Mouse (Mus musculus): ENCODE results near the gene Ctsg.
"Not testable (repeated sequence)": the region's sequence is repeated elsewhere in the genome, so short reads cannot be mapped to it uniquely, and the experiment has no call there.

The Ctsg gene

DNA sequence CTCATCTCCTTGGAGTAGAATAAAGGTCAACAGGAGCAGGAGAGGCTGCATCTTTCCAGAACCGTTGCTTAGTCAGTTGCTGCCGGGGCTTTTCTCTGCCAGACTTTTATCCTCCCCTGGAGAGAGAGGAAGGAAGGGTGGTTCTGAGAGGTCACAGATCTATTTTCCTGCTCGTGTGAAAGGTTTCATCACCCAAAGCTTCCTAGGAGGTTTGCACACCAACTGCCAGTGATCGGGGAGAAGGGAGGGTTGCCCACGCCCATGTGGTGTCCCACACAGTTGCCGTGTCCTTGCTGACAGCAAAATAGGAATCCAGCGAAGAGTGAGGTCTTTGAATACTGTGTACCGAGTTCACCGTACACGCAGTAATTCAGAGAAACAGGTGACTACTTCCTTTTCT, at the start of gene Ctsg:
TSS of gene Ctsg (minus strand) at position 189 of the 400 bp plus-strand sequence.
- no peak for DNase-seq (ENCODE audit: extremely low spot score, low spot score)

DNA sequence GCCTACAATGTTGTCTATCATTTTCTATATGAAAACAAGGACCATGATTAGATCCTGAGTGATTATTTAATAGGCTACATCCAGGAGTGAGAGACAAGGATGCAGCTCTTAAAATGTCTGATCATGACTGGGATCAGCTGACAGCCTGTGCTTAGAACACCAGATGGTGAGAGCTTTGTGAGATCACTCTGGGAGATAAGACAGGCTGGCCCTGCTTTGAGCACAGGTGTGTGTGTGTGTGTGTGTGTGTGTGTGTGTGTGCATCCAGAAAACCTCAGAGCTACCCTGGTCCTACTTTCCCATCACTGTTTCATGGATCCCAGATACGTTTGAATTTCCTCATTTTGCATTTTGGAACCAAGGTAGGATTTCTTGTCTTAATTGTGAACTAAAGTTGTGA, 31.3 kb upstream of the Ctsg start:
- not testable (repeated sequence) for DNase-seq (ENCODE audit: extremely low spot score, low spot score)

DNA sequence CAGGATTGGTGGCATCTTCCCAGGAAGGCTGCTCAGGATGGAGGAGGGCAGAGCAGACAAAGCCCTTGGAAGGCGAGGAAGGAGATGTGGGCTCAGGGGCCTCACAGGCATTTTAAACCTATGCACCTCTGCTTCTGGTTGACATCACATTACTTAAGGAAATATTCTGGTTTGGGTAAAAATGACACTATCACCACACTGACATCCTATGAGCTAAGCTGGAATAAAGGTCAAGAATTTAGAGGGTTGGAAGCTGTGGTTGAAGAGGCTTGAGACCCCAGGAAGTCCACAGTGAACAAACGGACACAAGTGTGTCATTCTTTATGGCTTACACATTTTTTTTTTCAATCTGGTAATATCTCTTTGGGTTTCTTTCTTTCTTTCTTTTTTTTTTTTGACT, 30.1 kb upstream of the Ctsg start, which contains the start of gene Gzmd:
TSS of gene Gzmd (minus strand) at position 101 of the 400 bp plus-strand sequence.
- DNase-seq (ENCODE audit: extremely low spot score, low spot score): not testable (repeated sequence)

DNA sequence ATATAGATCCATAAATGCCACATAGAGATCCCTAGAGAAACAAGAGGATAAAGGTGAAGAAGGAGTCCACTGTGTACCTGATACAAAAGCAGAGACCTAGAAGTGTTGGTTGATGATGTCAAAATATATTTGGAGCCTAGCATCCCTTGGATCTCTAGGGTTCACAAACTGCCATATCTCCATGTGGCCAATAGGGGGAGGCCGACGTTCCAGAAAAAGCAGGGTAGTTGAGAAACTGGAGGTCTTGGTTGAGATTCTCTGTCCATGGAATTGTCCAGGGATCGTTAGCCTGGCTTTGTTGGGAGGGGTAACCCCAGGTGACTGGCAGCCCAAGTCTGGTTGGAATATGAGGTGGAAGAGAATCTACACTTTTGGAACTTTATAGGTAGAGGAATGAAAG, 26.0 kb upstream of the Ctsg start:
- DNase-seq (ENCODE audit: extremely low spot score, low spot score): no peak

- no peak for DNase-seq (ENCODE audit: extremely low spot score, low spot score)
Measured at GRCm38 (mm10) chr14:56123516-56123915, 21.1 kb upstream of the Ctsg start.

DNA sequence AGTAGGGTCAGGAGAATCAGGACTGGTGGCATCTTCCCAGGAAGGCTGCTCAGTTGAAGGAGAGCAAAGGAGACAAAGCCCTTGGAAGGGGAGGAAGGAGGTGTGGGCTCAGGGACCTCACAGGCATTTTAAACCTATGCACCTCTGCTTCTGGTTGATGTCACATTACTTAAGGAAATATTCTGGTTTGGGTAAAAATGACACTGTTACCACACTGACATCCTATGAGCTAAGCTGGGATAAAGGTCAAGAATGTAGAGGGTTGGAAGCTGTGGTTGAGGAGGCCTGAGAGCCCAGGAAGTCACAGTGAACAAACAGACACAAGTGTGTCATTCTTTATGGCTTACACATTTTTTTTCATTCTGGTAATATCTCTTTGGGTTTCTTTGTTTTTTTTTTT, 18.2 kb upstream of the Ctsg start, which contains the start of gene Gzme:
TSS of gene Gzme (minus strand) at position 101 of the 400 bp plus-strand sequence.
- DNase-seq (ENCODE audit: extremely low spot score, low spot score): no peak

GRCm38 (mm10) chr14:56115531-56116310, 13.3 kb upstream of the Ctsg start:
- DNase-seq (ENCODE audit: extremely low spot score, low spot score): not testable (repeated sequence)

DNA sequence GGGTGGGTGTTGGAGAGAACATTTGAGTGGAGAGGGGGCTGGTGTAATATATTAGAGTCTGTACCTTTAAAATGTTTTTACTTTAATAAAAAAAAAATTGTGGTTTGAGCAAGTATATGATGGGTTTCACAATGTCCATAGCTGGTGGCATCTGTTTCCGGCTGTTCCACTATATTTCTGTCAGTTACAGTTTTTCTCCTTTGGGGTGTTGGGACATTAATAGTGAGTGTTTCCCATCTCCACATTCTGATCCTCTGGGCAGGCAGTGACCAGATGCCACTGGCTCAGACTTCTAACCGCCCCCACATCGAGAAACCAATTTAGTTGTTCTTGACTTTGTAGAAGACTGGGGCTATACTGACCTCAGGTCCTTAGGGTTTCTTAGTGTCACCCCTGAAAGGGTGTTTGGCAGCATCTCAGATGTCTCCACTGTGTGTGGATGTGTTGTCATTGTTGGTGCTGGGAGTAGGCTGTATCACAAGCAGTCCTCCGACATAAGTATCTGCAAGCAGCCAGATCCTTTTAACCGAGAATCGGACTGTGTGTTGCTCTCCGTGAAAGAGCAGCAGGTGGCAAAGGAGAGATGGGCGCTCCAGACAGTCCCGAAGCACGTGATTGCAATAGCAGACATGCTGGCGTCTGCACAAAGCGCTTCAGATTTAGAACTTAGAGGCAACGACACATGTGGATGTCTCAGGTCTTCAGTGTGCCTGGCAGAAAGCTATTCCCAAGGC, 3.2 kb upstream of the Ctsg start:
- no peak for DNase-seq (ENCODE audit: extremely low spot score, low spot score)

DNA sequence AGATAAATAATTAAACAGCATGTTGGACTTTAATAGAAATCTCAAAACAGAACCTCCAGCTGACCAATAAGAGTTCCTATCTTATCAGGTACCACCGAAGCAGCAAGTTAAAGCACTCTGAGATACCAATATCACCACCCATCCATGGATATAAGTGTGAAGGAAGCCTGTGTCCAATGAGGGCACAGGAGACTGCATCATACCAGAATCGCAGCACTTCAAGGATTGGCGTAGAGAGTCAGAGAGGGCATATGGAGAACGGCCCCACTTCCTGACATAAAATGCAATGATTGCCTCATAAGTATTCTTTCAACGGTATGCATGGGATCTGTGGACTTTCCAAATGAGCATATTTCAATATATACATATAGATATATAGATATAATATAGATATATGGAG, 2.6 kb upstream of the Ctsg start:
- DNase-seq (ENCODE audit: extremely low spot score, low spot score): no peak

GRCm38 (mm10) chr14:56103452-56103851, 1.1 kb upstream of the Ctsg start:
- no peak for DNase-seq (ENCODE audit: extremely low spot score, low spot score)

DNA sequence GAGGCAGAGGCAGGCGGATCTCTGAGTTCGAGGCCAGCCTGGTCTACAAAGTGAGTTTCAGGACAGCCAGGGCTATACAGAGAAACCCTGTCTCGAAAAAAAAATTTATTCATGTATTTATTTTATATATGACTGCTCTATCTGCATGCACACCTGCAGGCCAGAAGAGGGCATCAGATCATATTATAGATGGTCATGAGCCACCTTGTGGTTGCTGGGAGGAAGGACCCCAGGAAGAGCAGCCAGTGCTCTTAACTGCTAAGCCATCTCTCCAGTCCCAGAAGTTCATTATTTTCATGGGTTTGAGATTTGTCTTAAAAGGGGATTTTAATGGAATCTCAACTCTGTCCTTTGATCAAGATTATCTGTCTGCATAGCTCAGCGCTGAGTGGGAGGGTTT, 3.4 kb downstream of the Ctsg start:
- DNase-seq (ENCODE audit: extremely low spot score, low spot score): no peak

DNA sequence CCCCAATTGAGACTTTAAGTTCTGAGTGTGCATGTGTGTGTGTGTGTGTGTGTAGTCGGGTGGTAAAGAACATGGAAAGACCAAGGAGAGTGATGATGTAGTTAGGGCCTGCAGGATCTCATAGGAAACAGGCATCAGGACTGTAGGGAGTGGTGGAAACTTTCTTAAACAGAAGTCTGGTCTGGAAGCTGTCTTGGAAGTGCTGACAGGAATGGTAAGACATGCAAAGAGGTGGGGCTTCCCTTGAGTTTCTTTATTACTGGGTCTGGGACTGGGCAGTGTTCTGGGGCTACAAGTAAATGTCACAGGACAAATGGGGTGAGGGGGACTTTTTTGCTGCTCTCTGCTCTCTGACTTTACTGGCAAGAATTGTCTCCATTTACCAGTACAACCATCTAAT, 4.8 kb downstream of the Ctsg start:
- no peak for DNase-seq (ENCODE audit: extremely low spot score, low spot score)

- no peak for DNase-seq (ENCODE audit: extremely low spot score, low spot score)
Measured at GRCm38 (mm10) chr14:56093353-56093752, 9.0 kb downstream of the Ctsg start.

- no peak for DNase-seq (ENCODE audit: extremely low spot score, low spot score)
Measured at GRCm38 (mm10) chr14:56086711-56087110, 15.7 kb downstream of the Ctsg start.

DNA sequence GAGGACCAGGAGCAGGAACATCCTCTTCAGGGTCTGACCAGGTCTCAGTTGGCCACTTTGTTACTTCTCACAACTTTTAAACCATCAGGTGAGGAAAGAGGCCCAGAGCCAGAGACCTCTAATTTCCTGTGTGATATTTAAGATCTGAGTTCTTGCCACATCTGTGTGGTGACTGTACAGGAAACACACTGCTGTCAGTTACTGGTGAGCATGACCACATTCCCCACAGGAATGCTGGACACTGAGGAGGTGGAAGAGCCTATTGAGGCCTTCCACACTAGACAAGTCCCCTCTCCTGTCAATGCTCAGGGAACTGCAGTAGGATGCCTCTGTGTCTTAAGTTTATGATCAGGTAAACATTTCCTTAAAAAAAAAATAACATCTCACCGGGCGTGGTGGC, 17.2 kb downstream of the Ctsg start, which contains the start of gene Mcpt8:
TSS of gene Mcpt8 (minus strand) at position 107 of the 400 bp plus-strand sequence.
- DNase-seq (ENCODE audit: extremely low spot score, low spot score): no peak

DNA sequence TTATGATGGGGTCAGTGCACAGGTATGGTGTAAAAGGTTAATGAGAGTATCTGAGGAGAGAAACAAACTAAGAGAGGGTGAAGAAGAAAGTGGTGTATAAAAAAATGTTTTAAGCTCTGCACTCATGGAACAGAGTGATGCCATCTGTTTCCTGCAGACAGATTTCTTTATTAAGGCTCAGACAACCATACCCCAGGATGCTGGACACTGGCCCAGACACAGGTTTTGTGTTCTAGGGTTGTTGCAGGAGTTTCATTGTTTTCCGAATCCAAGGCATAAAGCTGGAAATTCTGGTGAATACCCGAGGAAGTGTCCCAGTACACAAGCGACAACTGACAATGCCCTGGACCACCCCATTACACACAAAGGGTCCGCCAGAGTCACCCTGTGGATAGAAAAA, 20.4 kb downstream of the Ctsg start:
- DNase-seq (ENCODE audit: extremely low spot score, low spot score): no peak

GRCm38 (mm10) chr14:56062213-56062612, 40.2 kb downstream of the Ctsg start, which contains the start of gene Mcpt4:
Gene Mcpt4 (minus strand): TSS chr14:56062313.
- DNase-seq (ENCODE audit: extremely low spot score, low spot score): not testable (repeated sequence)

- DNase-seq (ENCODE audit: extremely low spot score, low spot score): no peak
Measured at GRCm38 (mm10) chr14:56057722-56058121, 44.7 kb downstream of the Ctsg start.

GRCm38 (mm10) chr14:56055408-56055807, 47.0 kb downstream of the Ctsg start:
- DNase-seq (ENCODE audit: extremely low spot score, low spot score): no peak
